Mouse (Mus musculus) hindbrain, embryonic 16.5 days (tissue): ENCODE measurements around the gene Herpud1. TPM values are rescaled to one million over a fixed set of nuclear protein-coding genes. Genes with fewer than 3 reads are reported as not detected.
"Not testable (repeated sequence)": the region's sequence is repeated elsewhere in the genome, so short reads cannot be mapped to it uniquely, and the experiment has no call there.

Experiments
- ATAC-seq: fragments of 200-750 bp; cut with Nextera tagmentation; 2 replicates; pipeline ENCODE4 v1.8.0; 2017; ENCODE audit warnings: moderate TSS enrichment, moderate library complexity
- H3K27ac ChIP-seq: fragments of 300-500 bp; sonication (generic); 2 replicates; pipeline ENCODE4 v1.5.1; 2014; ENCODE audit warnings: low read depth, mild to moderate bottlenecking, control low read depth, low read length, moderate library complexity
- H3K27me3 ChIP-seq: fragments of 300-500 bp; sonication (generic); replicated peaks from 2 replicates; pipeline ENCODE4 v1.6.1; 2014; ENCODE audit warnings: low read length; ENCODE audit not compliant: control insufficient read depth, insufficient read depth
- H3K36me3 ChIP-seq: fragments of 300-500 bp; sonication (generic); 2 replicates; pipeline ENCODE4 v1.6.1; 2014; ENCODE audit warnings: mild to moderate bottlenecking, low read length, moderate library complexity, mixed read lengths; ENCODE audit not compliant: control insufficient read depth, insufficient read depth
- H3K4me1 ChIP-seq: fragments of 300-500 bp; sonication (generic); 2 replicates; pipeline ENCODE4 v1.6.1; 2014; ENCODE audit warnings: low read depth, low read length; ENCODE audit not compliant: control insufficient read depth, insufficient read depth
- H3K4me2 ChIP-seq: fragments of 300-500 bp; sonication (generic); 2 replicates; pipeline ENCODE4 v1.6.1; 2014; ENCODE audit warnings: mild to moderate bottlenecking, low read length, control low read depth, moderate library complexity
- H3K4me3 ChIP-seq: fragments of 300-500 bp; sonication (generic); 2 replicates; pipeline ENCODE4 v1.5.1; 2014; ENCODE audit warnings: mild to moderate bottlenecking, low read length, control low read depth, moderate library complexity
- H3K9ac ChIP-seq: fragments of 300-500 bp; sonication (generic); 2 replicates; pipeline ENCODE4 v1.6.1; 2014; ENCODE audit warnings: low read depth, mild to moderate bottlenecking, control low read depth, low read length, moderate library complexity
- H3K9me3 ChIP-seq: fragments of 300-500 bp; sonication (generic); 2 replicates; pipeline ENCODE4 v1.6.1; 2014; ENCODE audit warnings: mild to moderate bottlenecking, low read length, moderate library complexity; ENCODE audit not compliant: control insufficient read depth
- WGBS: fragments of 180-500 bp; shearing (Covaris S2); extraction: QIAGEN DNeasy Blood & Tissue Kit; methylation state at CpG from one replicate; pipeline ENCODE4 v1.1.7; 2014; 5-methylcytosine and 5-hydroxymethylcytosine counted together
- polyA plus RNA-seq: library from polyadenylated mRNA; unstranded; fragments of >200 nt; fragmentation: Nextera tagmentation; extraction: Ambion mirVana; gene quantifications from 2 replicates; pipeline ENCODE4 v1.2.1, GENCODE M21; 2015

Herpud1 gene
- polyA plus RNA-seq, 1 experiment from 2014 or later = 71.3 TPM

DNA sequence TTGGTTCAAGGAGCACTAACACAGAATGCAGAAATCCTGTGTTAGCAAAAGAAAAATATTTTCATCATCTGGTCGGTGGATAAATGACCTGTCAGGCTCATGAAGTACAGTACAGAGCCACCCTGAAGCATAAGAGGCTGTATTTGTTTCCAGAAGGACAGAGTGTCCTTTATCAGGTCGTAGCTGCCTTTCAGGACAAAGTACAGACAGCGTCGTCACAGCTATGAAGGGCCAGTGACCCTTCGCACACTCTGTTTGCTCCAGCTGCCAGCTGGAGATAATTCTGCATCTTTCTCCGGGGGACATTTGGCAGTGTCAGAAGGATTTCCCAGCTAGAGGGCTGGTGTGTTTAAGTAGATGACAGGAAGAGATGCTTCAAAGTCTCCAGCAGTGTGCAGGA is 6.4 kb downstream of the Herpud1 start:
- H3K9ac ChIP-seq = no peak overlapping the region
- no peak overlapping the region for H3K4me2 ChIP-seq
- WGBS = 73% methylated on average over 6 of the region's 6 CpGs
- ATAC-seq = no peak
- H3K36me3 ChIP-seq = peaks cover 59% of the 10 kb centered on the region
- no peaks in the 10 kb centered on the region for H3K27me3 ChIP-seq
- peaks cover 8% of the 10 kb centered on the region for H3K4me1 ChIP-seq
- no peaks in the 10 kb centered on the region for H3K9me3 ChIP-seq
- no peak overlapping the region for H3K27ac ChIP-seq
- no peak overlapping the region for H3K4me3 ChIP-seq

GRCm38 (mm10) chr8:94395851-94396540 is 9.8 kb downstream of the Herpud1 start:
- H3K9ac ChIP-seq = no peak overlapping the region
- H3K27me3 ChIP-seq = no peaks in the 10 kb centered on the region
- 96% methylated on average over 6 of the region's 6 CpGs for WGBS
- no peaks in the 10 kb centered on the region for H3K9me3 ChIP-seq
- no peak for ATAC-seq
- H3K27ac ChIP-seq = no peak overlapping the region
- no peak overlapping the region for H3K4me2 ChIP-seq
- H3K4me3 ChIP-seq = no peak overlapping the region
- H3K4me1 ChIP-seq = no peaks in the 10 kb centered on the region
- peaks cover 49% of the 10 kb centered on the region for H3K36me3 ChIP-seq

DNA sequence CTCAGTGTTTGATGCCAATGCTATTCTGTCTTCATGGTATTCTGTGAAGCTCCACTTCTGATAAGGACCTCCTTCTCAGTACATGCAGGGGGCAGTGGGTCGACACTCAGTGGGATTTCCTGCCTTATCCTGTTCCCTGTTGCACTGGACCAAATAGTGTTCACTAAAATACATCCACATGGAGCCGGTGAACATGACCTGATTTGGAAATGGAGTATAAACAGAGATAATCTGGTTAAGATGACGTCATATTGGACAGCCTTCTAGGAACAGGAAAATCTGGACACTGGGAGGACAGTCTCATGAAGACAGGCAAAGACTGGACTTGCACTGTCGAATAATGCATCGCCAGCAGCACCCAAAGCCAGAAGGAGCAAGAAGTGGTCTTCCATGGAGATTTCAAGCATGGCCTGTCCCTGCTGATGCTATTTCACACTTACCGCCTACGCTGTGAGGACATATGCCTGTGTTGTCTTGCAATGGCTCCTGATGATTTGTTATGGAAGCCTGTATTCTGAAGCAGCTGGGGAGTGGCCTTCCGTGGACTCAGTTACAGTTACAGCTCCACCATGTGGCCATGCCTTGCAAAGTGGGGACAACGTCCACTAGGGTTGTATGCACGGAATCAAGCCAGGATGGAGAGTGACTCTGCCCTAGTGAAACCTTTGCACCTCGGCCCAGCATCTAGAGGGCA is 10.9 kb downstream of the Herpud1 start:
- H3K36me3 ChIP-seq = peaks cover 39% of the 10 kb centered on the region
- no peak overlapping the region for H3K27ac ChIP-seq
- no peak overlapping the region for H3K4me3 ChIP-seq
- no peak overlapping the region for H3K9ac ChIP-seq
- no peaks in the 10 kb centered on the region for H3K9me3 ChIP-seq
- WGBS = 68% methylated on average over 11 of the region's 11 CpGs
- no peak overlapping the region for H3K4me2 ChIP-seq
- peak; percentile 56 for ATAC-seq
- no peaks in the 10 kb centered on the region for H3K27me3 ChIP-seq
- no peaks in the 10 kb centered on the region for H3K4me1 ChIP-seq

DNA sequence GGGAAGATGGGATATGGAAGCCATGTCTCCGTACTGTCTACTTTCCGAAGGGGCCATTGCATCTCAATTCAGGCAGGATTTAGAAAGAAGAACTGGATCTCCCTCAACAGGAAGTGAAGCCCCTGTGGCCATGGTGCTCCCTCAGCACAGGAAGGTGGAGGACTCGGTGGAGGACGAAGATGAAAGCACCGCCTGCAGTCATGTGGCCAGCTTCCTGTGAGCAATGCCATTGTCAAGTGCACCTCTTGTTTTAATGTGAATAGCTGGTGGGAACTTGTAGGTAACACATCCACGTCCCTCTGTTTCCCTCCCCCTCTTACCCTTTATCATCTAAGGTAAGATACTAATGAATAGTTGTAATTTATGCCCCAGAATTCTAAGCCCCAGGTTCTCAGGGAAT is 12.3 kb downstream of the Herpud1 start:
- Histone ChIP-seq H3K4me2 (no peak overlapping the region), H3K4me3 (no peak overlapping the region), H3K27ac (no peak overlapping the region), H3K9me3 (no peaks in the 10 kb centered on the region), H3K36me3 (peaks cover 28% of the 10 kb centered on the region), H3K9ac (no peak overlapping the region), H3K27me3 (no peaks in the 10 kb centered on the region), H3K4me1 (no peaks in the 10 kb centered on the region)
- no peak for ATAC-seq
- WGBS = 85% methylated on average over 6 of the region's 6 CpGs

GRCm38 (mm10) chr8:94399361-94399953 is 13.2 kb downstream of the Herpud1 start:
- no peak overlapping the region for H3K4me2 ChIP-seq
- H3K9me3 ChIP-seq = no peaks in the 10 kb centered on the region
- no peak overlapping the region for H3K9ac ChIP-seq
- H3K36me3 ChIP-seq = peaks cover 23% of the 10 kb centered on the region
- no peak overlapping the region for H3K27ac ChIP-seq
- no peaks in the 10 kb centered on the region for H3K27me3 ChIP-seq
- ATAC-seq = no peak
- no peak overlapping the region for H3K4me3 ChIP-seq
- WGBS = 90% methylated on average over 3 of the region's 3 CpGs
- H3K4me1 ChIP-seq = no peaks in the 10 kb centered on the region

DNA sequence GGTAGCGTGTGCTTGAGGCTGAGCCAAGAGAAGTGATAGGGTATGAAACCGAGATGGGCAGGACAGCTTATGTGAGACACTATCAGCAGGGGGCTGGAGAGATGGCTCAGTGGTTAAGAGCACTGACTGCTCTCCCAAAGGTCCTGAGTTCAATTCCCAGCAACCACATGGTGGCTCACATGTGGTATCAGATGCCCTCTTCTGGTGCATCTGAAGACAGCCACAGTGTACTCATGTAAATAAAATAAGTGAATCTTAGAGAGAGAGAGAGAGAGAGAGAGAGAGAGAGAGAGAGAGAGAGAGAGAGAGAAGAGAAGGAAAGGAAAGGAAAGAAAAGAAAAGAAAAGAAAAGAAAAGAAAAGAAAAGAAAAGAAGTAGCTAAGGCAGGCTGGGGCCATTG is 13.7 kb downstream of the Herpud1 start:
- not testable (repeated sequence) for H3K27me3 ChIP-seq, H3K9ac ChIP-seq, H3K9me3 ChIP-seq

GRCm38 (mm10) chr8:94408443-94409080 is 22.3 kb downstream of the Herpud1 start:
- 65% methylated on average over 8 of the region's 8 CpGs for WGBS
- no peak overlapping the region for H3K9ac ChIP-seq
- no peak for ATAC-seq

More for the DNA sequence above, 13.7 kb downstream of the Herpud1 start:
- not testable (repeated sequence) for ATAC-seq, H3K4me1 ChIP-seq, H3K4me2 ChIP-seq, H3K27ac ChIP-seq, H3K4me3 ChIP-seq
- WGBS = 81% methylated on average over 2 of the region's 2 CpGs
- peaks cover 18% of the 10 kb centered on the region for H3K36me3 ChIP-seq

GRCm38 (mm10) chr8:94409523-94409922 is 23.3 kb downstream of the Herpud1 start:
- no peak overlapping the region for H3K9ac ChIP-seq
- no peaks in the 10 kb centered on the region for H3K27me3 ChIP-seq
- no peak for ATAC-seq
- no peak overlapping the region for H3K27ac ChIP-seq
- no peaks in the 10 kb centered on the region for H3K36me3 ChIP-seq
- H3K9me3 ChIP-seq = no peaks in the 10 kb centered on the region
- no peak overlapping the region for H3K4me3 ChIP-seq
- H3K4me2 ChIP-seq = no peak overlapping the region
- H3K4me1 ChIP-seq = no peaks in the 10 kb centered on the region
- 85% methylated on average over 7 of the region's 7 CpGs for WGBS

More at GRCm38 (mm10) chr8:94408443-94409080, 22.3 kb downstream of the Herpud1 start:
- Histone ChIP-seq H3K4me2 (no peak overlapping the region), H3K27ac (no peak overlapping the region), H3K4me3 (no peak overlapping the region), H3K9me3 (no peaks in the 10 kb centered on the region), H3K36me3 (no peaks in the 10 kb centered on the region), H3K27me3 (no peaks in the 10 kb centered on the region), H3K4me1 (no peaks in the 10 kb centered on the region)

- H3K4me1 ChIP-seq = no peaks in the 10 kb centered on the region
- ATAC-seq = no peak
Observed at GRCm38 (mm10) chr8:94412518-94412917, 26.3 kb downstream of the Herpud1 start.

More at GRCm38 (mm10) chr8:94412518-94412917, 26.3 kb downstream of the Herpud1 start:
- Histone ChIP-seq H3K4me3 (no peak overlapping the region), H3K9ac (no peak overlapping the region), H3K27me3 (no peaks in the 10 kb centered on the region), H3K27ac (no peak overlapping the region), H3K36me3 (no peaks in the 10 kb centered on the region), H3K4me2 (no peak overlapping the region), H3K9me3 (no peaks in the 10 kb centered on the region)
- 88% methylated on average over 6 of the region's 6 CpGs for WGBS
